Mouse (Mus musculus): ENCODE measurements around the gene H2al1i.
"Not testable (repeated sequence)": the region's sequence is repeated elsewhere in the genome, so short reads cannot be mapped to it uniquely, and the experiment has no call there.

Gene H2al1i

DNA sequence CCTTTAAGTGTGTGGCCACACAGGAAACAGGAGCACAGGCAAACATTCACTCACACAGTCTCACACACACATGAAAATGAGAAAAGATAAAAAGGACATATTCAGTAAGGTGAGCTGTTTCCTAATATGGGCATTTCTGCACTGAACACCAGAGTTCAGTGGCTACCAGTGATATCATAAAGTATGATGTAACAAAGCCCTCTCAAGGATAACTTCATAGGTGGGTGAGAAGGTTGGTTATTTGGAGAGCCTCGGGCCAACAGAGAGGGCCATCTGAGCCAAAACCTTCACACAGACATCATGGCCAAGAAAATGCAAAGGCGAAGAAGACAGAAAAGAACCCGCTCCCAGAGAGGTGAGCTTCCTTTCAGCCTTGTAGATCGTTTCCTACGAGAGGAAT, at the start of gene H2al1i:
H2al1i (plus strand) TSS at position 301 of the 400 bp plus-strand sequence.
- DNase-seq (ENCODE audit: low read depth, low spot score): not testable (repeated sequence)

DNA sequence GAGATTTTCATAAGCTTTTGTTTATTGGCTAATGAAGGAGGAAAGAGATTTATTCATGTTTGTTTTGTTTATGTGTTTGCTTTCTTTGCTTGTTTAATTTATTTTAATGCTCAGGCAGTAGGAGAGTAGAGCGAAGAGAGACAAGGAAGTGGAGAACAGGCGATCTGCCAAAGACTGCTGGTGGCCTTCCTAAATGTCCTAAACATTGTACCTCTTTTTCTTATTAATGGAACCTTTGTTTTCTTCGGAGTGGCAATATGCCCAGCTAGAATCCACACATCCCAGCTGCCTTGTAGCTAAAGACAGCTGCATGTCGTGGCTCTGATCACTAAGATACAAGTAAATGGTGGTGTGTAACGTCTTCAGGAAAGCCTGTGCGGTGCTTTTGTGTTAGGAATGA, 47.4 kb upstream of the H2al1i start:
- DNase-seq (ENCODE audit: low read depth, low spot score): no peak

DNA sequence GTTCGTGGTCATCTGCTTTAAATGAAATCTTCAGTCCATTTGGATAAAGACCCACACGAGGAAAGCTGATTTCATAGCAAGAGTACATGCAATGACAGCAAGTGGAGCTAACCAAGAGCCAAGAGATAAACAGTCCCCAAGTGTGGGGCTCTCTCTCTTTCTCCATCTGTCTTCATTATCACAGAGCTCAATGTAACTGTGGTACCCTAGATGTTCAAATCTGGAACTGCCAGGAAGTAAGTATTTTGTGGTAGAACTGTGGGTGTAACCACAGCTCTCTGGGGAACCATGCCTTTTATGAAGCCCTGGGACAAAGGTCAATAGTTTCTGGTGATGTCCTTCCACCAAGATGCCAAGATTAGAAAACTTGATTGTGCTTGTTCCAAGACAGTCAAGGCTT, 43.7 kb upstream of the H2al1i start:
- no peak for DNase-seq (ENCODE audit: low read depth, low spot score)

DNA sequence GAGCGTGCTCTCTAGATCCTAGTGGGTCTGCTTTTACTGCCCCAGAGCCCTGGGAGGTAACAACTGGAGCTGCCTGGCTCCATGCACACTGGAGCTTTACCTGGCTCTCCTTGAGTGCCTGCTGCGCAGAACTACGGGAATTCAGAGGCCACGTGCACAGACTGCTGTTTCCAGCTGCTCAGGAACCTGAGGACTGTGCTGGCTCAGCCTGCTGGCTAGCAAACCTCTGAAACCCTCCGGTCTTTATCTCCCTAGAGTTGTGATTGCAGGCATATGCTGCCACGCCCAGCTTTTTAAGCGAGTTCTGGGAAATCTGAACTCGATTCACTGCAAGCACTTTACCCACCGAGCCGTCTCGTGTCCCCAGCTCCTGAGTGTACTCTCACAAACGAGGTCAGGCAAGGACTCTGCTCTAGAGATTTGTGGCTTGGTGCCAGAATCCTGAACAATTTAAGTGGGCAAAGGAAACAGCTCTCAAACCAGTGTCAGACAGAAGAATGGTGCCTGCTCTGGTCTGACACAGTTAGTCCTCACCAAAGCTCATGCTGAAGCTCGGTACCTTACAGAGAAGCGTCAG, 36.1 kb upstream of the H2al1i start:
- DNase-seq (ENCODE audit: low read depth, low spot score): no peak

DNA sequence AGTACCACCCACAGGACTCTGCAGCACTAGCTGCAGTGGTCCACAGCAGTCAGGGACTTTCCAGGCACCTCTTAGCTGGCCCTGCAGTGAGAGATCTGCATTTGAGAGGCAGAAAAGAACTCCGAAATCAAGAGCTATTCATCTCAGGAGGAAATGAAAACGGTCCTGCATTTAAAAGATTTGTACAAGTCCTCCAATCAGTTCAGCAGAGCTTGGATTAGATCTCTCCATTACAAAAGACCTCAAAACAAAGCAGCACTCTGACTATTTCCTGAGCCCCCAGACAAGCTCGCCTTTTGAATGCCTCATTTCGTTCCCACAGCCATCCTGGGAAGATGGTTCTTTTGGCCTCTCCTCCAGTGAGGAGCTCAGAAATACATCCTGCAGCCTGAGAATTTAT, 35.2 kb upstream of the H2al1i start:
- no peak for DNase-seq (ENCODE audit: low read depth, low spot score)

DNA sequence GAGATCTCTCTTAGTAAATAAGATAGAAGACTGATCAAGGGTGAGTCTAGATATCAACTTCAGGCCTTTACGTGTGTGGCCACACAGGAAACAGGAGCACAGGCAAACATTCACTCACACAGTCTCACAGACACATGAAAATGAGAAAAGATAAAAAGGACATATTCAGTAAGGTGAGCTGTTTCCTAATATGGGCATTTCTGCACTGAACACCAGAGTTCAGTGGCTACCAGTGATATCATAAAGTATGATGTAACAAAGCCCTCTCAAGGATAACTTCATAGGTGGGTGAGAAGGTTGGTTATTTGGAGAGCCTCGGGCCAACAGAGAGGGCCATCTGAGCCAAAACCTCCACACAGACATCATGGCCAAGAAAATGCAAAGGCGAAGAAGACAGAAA, 25.5 kb upstream of the H2al1i start, which contains the start of gene H2al1a:
H2al1a (plus strand) TSS at position 301 of the 400 bp plus-strand sequence.
- DNase-seq (ENCODE audit: low read depth, low spot score): not testable (repeated sequence)

DNA sequence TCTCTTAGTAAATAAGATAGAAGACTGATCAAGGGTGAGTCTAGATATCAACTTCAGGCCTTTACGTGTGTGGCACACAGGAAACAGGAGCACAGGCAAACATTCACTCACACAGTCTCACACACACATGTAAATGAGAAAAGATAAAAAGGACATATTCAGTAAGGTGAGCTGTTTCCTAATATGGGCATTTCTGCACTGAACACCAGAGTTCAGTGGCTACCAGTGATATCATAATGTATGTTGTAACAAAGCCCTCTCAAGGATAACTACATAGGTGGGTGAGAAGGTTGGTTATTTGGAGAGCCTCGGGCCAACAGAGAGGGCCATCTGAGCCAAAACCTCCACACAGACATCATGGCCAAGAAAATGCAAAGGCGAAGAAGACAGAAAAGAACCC, 22.3 kb upstream of the H2al1i start, which contains the start of gene H2al1b:
H2al1b (plus strand) TSS at position 301 of the 400 bp plus-strand sequence.
- DNase-seq (ENCODE audit: low read depth, low spot score): not testable (repeated sequence)

DNA sequence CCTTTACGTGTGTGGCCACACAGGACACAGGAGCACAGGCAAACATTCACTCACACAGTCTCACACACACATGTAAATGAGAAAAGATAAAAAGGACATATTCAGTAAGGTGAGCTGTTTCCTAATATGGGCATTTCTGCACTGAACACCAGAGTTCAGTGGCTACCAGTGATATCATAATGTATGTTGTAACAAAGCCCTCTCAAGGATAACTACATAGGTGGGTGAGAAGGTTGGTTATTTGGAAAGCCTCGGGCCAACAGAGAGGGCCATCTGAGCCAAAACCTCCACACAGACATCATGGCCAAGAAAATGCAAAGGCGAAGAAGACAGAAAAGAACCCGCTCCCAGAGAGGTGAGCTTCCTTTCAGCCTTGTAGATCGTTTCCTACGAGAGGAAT, 19.1 kb upstream of the H2al1i start, which contains the start of gene H2al1c:
H2al1c (plus strand) TSS at position 301 of the 400 bp plus-strand sequence.
- DNase-seq (ENCODE audit: low read depth, low spot score): not testable (repeated sequence)

DNA sequence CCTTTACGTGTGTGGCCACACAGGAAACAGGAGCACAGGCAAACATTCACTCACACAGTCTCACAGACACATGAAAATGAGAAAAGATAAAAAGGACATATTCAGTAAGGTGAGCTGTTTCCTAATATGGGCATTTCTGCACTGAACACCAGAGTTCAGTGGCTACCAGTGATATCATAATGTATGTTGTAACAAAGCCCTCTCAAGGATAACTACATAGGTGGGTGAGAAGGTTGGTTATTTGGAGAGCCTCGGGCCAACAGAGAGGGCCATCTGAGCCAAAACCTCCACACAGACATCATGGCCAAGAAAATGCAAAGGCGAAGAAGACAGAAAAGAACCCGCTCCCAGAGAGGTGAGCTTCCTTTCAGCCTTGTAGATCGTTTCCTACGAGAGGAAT, 15.9 kb upstream of the H2al1i start, which contains the start of gene H2al1d:
H2al1d (plus strand) TSS at position 301 of the 400 bp plus-strand sequence.
- DNase-seq (ENCODE audit: low read depth, low spot score): not testable (repeated sequence)

DNA sequence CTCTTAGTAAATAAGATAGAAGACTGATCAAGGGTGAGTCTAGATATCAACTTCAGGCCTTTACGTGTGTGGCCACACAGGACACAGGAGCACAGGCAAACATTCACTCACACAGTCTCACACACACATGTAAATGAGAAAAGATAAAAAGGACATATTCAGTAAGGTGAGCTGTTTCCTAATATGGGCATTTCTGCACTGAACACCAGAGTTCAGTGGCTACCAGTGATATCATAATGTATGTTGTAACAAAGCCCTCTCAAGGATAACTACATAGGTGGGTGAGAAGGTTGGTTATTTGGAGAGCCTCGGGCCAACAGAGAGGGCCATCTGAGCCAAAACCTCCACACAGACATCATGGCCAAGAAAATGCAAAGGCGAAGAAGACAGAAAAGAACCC, 12.8 kb upstream of the H2al1i start, which contains the start of gene H2al1e:
H2al1e (plus strand) TSS at position 301 of the 400 bp plus-strand sequence.
- DNase-seq (ENCODE audit: low read depth, low spot score): not testable (repeated sequence)

DNA sequence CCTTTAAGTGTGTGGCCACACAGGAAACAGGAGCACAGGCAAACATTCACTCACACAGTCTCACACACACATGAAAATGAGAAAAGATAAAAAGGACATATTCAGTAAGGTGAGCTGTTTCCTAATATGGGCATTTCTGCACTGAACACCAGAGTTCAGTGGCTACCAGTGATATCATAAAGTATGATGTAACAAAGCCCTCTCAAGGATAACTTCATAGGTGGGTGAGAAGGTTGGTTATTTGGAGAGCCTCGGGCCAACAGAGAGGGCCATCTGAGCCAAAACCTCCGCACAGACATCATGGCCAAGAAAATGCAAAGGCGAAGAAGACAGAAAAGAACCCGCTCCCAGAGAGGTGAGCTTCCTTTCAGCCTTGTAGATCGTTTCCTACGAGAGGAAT, 9.6 kb upstream of the H2al1i start, which contains the start of gene H2al1f:
H2al1f (plus strand) TSS at position 301 of the 400 bp plus-strand sequence.
- DNase-seq (ENCODE audit: low read depth, low spot score): not testable (repeated sequence)

DNA sequence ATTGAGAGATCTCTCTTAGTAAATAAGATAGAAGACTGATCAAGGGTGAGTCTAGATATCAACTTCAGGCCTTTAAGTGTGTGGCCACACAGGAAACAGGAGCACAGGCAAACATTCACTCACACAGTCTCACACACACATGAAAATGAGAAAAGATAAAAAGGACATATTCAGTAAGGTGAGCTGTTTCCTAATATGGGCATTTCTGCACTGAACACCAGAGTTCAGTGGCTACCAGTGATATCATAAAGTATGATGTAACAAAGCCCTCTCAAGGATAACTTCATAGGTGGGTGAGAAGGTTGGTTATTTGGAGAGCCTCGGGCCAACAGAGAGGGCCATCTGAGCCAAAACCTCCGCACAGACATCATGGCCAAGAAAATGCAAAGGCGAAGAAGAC, 6.5 kb upstream of the H2al1i start, which contains the start of gene H2al1g:
H2al1g (plus strand) TSS at position 301 of the 400 bp plus-strand sequence.
- DNase-seq (ENCODE audit: low read depth, low spot score): not testable (repeated sequence)

DNA sequence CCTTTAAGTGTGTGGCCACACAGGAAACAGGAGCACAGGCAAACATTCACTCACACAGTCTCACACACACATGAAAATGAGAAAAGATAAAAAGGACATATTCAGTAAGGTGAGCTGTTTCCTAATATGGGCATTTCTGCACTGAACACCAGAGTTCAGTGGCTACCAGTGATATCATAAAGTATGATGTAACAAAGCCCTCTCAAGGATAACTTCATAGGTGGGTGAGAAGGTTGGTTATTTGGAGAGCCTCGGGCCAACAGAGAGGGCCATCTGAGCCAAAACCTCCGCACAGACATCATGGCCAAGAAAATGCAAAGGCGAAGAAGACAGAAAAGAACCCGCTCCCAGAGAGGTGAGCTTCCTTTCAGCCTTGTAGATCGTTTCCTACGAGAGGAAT, 3.3 kb upstream of the H2al1i start, which contains the start of gene H2al1h:
H2al1h (plus strand) TSS at position 301 of the 400 bp plus-strand sequence.
- DNase-seq (ENCODE audit: low read depth, low spot score): not testable (repeated sequence)

DNA sequence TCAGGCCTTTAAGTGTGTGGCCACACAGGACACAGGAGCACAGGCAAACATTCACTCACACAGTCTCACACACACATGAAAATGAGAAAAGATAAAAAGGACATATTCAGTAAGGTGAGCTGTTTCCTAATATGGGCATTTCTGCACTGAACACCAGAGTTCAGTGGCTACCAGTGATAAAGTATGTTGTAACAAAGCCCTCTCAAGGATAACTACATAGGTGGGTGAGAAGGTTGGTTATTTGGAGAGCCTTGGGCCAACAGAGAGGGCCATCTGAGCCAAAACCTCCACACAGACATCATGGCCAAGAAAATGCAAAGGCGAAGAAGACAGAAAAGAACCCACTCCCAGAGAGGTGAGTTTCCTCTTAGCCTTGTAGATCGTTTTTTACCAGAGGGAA, 3.1 kb downstream of the H2al1i start, which contains the start of gene H2al1j:
H2al1j (plus strand) TSS at position 301 of the 400 bp plus-strand sequence.
- not testable (repeated sequence) for DNase-seq (ENCODE audit: low read depth, low spot score)

DNA sequence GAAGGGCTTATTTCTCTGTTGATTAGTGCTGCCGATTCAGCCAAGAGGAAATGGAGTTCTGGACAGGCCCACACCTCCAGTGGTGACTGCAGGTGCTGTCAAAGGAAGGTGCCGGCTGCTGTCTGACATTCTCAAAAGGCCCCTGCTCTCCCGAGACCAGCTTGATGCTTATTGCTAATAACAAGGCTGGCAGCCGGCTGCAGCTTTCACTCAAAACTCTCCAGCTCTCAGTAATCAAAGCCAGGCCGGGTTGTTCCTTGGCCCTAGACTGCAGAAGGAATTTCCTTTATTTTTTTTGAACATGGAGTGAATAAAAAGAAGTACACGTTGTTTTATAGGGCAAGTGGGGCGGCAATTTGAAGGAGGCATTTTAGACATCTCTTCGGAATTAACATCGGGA, 21.3 kb downstream of the H2al1i start:
- DNase-seq (ENCODE audit: low read depth, low spot score): no peak

DNA sequence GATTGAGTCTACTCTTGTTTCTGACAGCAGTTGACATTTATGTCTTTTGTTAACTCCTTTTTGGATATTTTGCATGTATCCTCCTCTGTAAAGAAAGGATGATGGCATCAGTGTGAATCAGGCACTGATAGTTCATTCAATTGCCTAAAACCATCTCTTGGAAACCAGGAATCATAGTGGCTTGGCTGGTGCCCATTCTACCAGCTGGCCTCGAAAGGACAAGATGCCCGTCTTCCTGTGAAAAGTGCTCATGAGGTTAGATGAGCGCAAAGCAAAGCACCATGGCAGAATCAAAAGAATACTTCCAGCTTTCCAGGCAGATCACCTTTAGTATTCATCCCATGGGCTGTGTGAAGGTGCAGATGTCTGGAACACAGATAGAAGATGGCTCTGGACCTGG, 22.3 kb downstream of the H2al1i start:
- DNase-seq (ENCODE audit: low read depth, low spot score): no peak

DNA sequence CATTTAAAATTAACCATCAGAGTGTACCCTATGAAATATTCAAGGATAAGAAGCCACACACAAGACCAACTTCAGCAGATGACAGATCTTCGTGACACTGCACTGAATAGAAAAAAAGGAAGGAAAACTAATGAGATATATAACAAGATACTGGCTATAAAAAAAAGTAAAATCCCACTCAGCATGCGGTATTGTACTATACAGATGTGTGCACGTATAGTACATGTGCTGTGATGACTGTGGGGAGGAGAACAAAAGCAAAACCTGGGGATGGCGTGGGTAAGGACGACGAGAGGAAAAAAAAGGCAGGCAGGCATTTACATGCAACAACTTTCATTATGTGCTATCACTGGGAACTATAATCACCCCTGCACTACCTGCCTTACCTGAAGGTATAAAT, 36.4 kb downstream of the H2al1i start:
- DNase-seq (ENCODE audit: low read depth, low spot score): no peak

DNA sequence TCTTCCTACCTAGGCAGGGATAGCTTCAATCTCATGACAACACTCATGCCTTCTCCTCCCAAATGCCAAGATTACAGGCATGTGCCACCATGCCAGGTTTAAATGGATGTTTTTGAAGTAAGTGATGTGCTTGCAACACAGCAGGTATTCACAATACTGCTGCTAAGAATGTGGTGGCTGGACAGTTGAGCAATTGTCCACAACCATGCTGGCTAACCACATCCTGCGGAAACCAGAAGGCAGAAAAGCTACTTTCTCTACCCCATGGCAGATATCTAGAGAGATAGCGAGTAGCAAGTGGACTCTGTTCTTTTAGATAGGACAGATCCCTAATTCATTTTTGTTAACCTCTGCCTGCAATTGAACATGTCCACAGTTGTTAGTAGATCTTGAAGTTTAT, 36.8 kb downstream of the H2al1i start:
- DNase-seq (ENCODE audit: low read depth, low spot score): no peak

DNA sequence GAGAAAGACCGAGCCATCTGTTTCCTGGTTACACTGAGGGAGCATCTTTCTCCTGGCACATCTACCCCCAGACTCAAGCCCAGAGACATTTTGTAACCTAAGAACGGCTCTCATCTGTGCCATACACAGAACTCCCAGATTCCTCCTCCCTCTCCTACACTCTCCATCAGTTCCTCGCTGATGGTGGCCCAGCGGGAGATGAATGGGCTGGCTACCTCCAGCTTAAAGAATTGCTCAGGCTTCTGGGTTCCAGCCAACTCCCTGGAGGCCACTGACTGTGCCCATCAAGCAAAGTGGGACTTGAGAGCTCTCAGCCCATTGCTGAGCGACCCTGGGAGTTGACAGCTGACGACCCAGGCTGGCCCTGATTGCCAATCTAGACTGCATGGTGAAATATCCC, 39.4 kb downstream of the H2al1i start:
- DNase-seq (ENCODE audit: low read depth, low spot score): no peak

DNA sequence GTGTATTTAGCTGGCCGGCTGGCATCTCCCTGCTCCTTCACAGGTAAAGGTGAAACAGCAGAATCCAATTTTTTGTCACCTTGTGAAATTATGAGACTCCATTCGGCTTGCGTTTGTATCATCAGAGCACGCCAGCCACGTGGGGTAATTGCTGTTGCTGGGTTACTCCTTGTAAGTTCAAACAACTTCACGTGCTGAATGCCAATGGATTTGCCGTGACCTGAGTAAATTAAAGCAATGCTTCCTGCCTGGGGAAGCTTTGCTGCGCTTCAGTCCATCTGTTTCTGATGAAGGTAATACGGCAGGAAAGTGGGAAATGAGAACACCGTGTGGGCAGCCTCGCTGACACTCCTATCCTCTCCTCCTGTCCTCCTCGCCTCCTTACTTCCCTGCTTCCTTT, 40.7 kb downstream of the H2al1i start:
- DNase-seq (ENCODE audit: low read depth, low spot score): no peak

Measured in c-Kit-negative CD71-positive TER-119-positive erythroid progenitor cells, embryonic 14.5 days (primary cell).